Comparison of ENCODE assay signal across 8 mouse cellular contexts in the genomic region with DNA sequence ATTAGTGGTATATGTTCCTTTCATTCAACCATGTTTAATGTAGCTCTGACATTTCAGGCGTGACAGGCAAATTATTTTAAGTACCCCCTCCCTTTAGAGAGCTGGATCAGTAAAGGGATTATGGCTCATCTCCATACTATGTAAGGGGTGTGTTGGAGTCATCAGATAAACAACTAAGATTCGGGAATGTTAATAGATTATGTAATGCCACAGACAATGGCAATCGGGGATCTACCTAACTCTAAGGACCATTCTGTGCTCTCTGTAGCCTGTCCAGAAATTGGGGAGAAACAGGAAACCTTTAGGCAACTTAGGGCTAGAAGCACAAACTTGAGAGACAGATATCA. TPM values are rescaled to one million over a fixed set of nuclear protein-coding genes. Genes with fewer than 3 reads are reported as not detected.
DNase-seq lines count a peak whose midpoint lies in the region; ATAC-seq lines count a peak whose summit lies in the region.

No protein-coding gene starts in this region.

- WGBS in kidney, embryonic 14.5 days = 90% methylated on average over 3 of the region's 3 CpGs
- WGBS in embryonic facial prominence, embryonic 12.5 days = 83% methylated on average over 3 of the region's 3 CpGs
- 82% methylated on average over 3 of the region's 3 CpGs for WGBS in intestine, embryonic 14.5 days
- 78% methylated on average over 3 of the region's 3 CpGs for WGBS in midbrain, embryonic 15.5 days

- H3K9me3 ChIP-seq in kidney, embryonic 14.5 days (ENCODE audit: control insufficient read depth, low read length) = no peaks in the 10 kb centered on the region
- no peaks in the 10 kb centered on the region for H3K9me3 ChIP-seq in embryonic facial prominence, embryonic 12.5 days
- H3K9me3 ChIP-seq in intestine, embryonic 14.5 days (ENCODE audit: control insufficient read depth, low read length) = no peaks in the 10 kb centered on the region
- H3K9me3 ChIP-seq in midbrain, embryonic 15.5 days = no peaks in the 10 kb centered on the region

- no peaks in the 10 kb centered on the region for H3K27me3 ChIP-seq in kidney, embryonic 14.5 days (ENCODE audit: control insufficient read depth, insufficient read depth, low read length)
- H3K27me3 ChIP-seq in embryonic facial prominence, embryonic 12.5 days = no peaks in the 10 kb centered on the region
- H3K27me3 ChIP-seq in intestine, embryonic 14.5 days (replicated peaks; ENCODE audit: control insufficient read depth, insufficient read depth, low read length) = no peaks in the 10 kb centered on the region
- H3K27me3 ChIP-seq in midbrain, embryonic 15.5 days (replicated peaks) = no peaks in the 10 kb centered on the region

- DNase-seq in kidney, postnatal 25 days = no peak
- DNase-seq in intestine, embryonic 14.5 days (ENCODE audit: low spot score) = no peak
- DNase-seq in gastrocnemius, postnatal 36 days = no peak
- DNase-seq in gastrocnemius, postnatal 14 days = no peak
- DNase-seq in natural killer cell, adult 2 months (ENCODE audit: low spot score in 2 of 2) = no peak

- H3K9ac ChIP-seq in kidney, embryonic 14.5 days (ENCODE audit: low read depth, low read length) = peak overlapping the region; percentile 90; the same call in 1 of the 2 replicates
- H3K9ac ChIP-seq in embryonic facial prominence, embryonic 12.5 days = no peak overlapping the region
- no peak overlapping the region for H3K9ac ChIP-seq in intestine, embryonic 14.5 days (ENCODE audit: low read length)
- H3K9ac ChIP-seq in midbrain, embryonic 15.5 days = peak overlapping the region; percentile 86

- ATAC-seq in kidney, embryonic 14.5 days (ENCODE audit: low FRiP score, low TSS enrichment) = peak; percentile 46
- 0 out of 2 replicates have a peak, but pooled peaks have one; percentile 24 for ATAC-seq in embryonic facial prominence, embryonic 12.5 days (ENCODE audit: insufficient number of reproducible peaks, insufficient read depth, low FRiP score, low TSS enrichment)
- ATAC-seq in intestine, embryonic 14.5 days (replicated peaks; ENCODE audit: low FRiP score, low TSS enrichment, low read depth) = peak; percentile 25; the same call in 1 of the 2 replicates
- ATAC-seq in midbrain, embryonic 15.5 days (replicated peaks) = peak; percentile 31

- no peaks in the 10 kb centered on the region for H3K4me1 ChIP-seq in kidney, embryonic 14.5 days (ENCODE audit: control insufficient read depth, insufficient read depth, low read length)
- 0 out of 2 replicates have a peak, but pooled peaks cover 3% of the 10 kb centered on the region for H3K4me1 ChIP-seq in embryonic facial prominence, embryonic 12.5 days
- peaks cover 11% of the 10 kb centered on the region for H3K4me1 ChIP-seq in intestine, embryonic 14.5 days (replicated peaks; ENCODE audit: control insufficient read depth, insufficient read depth, low read length)
- peaks cover 21% of the 10 kb centered on the region for H3K4me1 ChIP-seq in midbrain, embryonic 15.5 days

- H3K4me3 ChIP-seq in kidney, embryonic 14.5 days (ENCODE audit: low read length) = peak overlapping the region; percentile 97
- H3K4me3 ChIP-seq in embryonic facial prominence, embryonic 12.5 days = peak overlapping the region; percentile 80
- H3K4me3 ChIP-seq in intestine, embryonic 14.5 days (ENCODE audit: low read depth, low read length) = peak overlapping the region; percentile 66
- H3K4me3 ChIP-seq in midbrain, embryonic 15.5 days = peak overlapping the region; percentile 81

- intact Hi-C loops in gastrocnemius, postnatal 36 days (cut with DNase I) = no loop called here
- intact Hi-C loops in gastrocnemius, postnatal 14 days (cut with DNase I; ENCODE audit: low total_unique reads) = no loop called here

- no peak overlapping the region for H3K27ac ChIP-seq in kidney, embryonic 14.5 days (ENCODE audit: low read depth, low read length)
- no peak overlapping the region for H3K27ac ChIP-seq in embryonic facial prominence, embryonic 12.5 days
- H3K27ac ChIP-seq in intestine, embryonic 14.5 days (ENCODE audit: low read depth) = no peak overlapping the region
- peak overlapping the region; percentile 90 for H3K27ac ChIP-seq in midbrain, embryonic 15.5 days

- peak overlapping the region; percentile 53 for H3K4me2 ChIP-seq in kidney, embryonic 14.5 days (replicated peaks; ENCODE audit: low read depth, low read length)
- peak overlapping the region; percentile 45 for H3K4me2 ChIP-seq in embryonic facial prominence, embryonic 12.5 days (replicated peaks)
- H3K4me2 ChIP-seq in intestine, embryonic 14.5 days (ENCODE audit: low read length) = peak overlapping the region; percentile 55
- H3K4me2 ChIP-seq in midbrain, embryonic 15.5 days = peak overlapping the region; percentile 53

- H3K36me3 ChIP-seq in kidney, embryonic 14.5 days (ENCODE audit: control insufficient read depth, insufficient read depth, low read length) = peaks cover 3% of the 10 kb centered on the region; the same call in 1 of the 2 replicates
- no peaks in the 10 kb centered on the region; the same call in 1 of the 2 replicates for H3K36me3 ChIP-seq in embryonic facial prominence, embryonic 12.5 days
- H3K36me3 ChIP-seq in intestine, embryonic 14.5 days (ENCODE audit: control insufficient read depth, insufficient read depth, low read length) = peaks cover 15% of the 10 kb centered on the region
- H3K36me3 ChIP-seq in midbrain, embryonic 15.5 days (replicated peaks) = no peaks in the 10 kb centered on the region

RNA-seq across cellular contexts. Expression of a gene that starts 0.5 kb away (rescaled TPM):
- polyA plus RNA-seq in kidney, embryonic 14.5 days (2014; fragmentation: Nextera tagmentation; extraction: Ambion mirVana) = 132 and 179 TPM in 2 replicates
- 152 and 155 TPM in 2 replicates for polyA plus RNA-seq in embryonic facial prominence, embryonic 12.5 days (2016; fragmentation: Nextera tagmentation; extraction: Ambion mirVana)
- 149 and 170 TPM in 2 replicates for polyA plus RNA-seq in intestine, embryonic 14.5 days (2014; fragmentation: Nextera tagmentation; extraction: Ambion mirVana)
- polyA plus RNA-seq in midbrain, embryonic 15.5 days (2015; fragmentation: Nextera tagmentation; extraction: Ambion mirVana) = 128 and 132 TPM in 2 replicates
- 100 to 1,000 TPM in 1 of 2 experiments, 10 to 100 TPM in 1; 91.7 to 113 TPM for total RNA-seq in gastrocnemius, postnatal 36 days (2021)
- total RNA-seq in gastrocnemius, postnatal 14 days (2021) = 10 to 100 TPM; 96.7 to 97.1 TPM

RNA-seq across cellular contexts. Expression of a gene that starts 19.4 kb away (rescaled TPM):
- polyA plus RNA-seq in kidney, embryonic 14.5 days (2014; fragmentation: Nextera tagmentation; extraction: Ambion mirVana) = 11.7 and 18.3 TPM in 2 replicates
- polyA plus RNA-seq in embryonic facial prominence, embryonic 12.5 days (2016; fragmentation: Nextera tagmentation; extraction: Ambion mirVana) = 15.8 and 16.3 TPM in 2 replicates
- 23.6 and 25.7 TPM in 2 replicates for polyA plus RNA-seq in intestine, embryonic 14.5 days (2014; fragmentation: Nextera tagmentation; extraction: Ambion mirVana)
- 17.5 and 17.7 TPM in 2 replicates for polyA plus RNA-seq in midbrain, embryonic 15.5 days (2015; fragmentation: Nextera tagmentation; extraction: Ambion mirVana)
- total RNA-seq in gastrocnemius, postnatal 36 days (2021) = 10 to 100 TPM; 15.6 to 19.3 TPM
- total RNA-seq in gastrocnemius, postnatal 14 days (2021) = 10 to 100 TPM; 13.5 to 15.2 TPM

Comparison
In these comparisons a context has a peak if more than half of its experiments do, and no peak if none do; other contexts are left out.
1. H3K9ac ChIP-seq: peak in kidney, embryonic 14.5 days (single experiment) and midbrain, embryonic 15.5 days (single experiment); none in embryonic facial prominence, embryonic 12.5 days (single experiment) and intestine, embryonic 14.5 days (single experiment).
2. Peak in every context shown above with its lines, with median percentiles within 50 percentile points of each other: ATAC-seq, H3K4me2 ChIP-seq and H3K4me3 ChIP-seq.